Mouse (Mus musculus) MEL (cell line): ENCODE results near the gene Plekho1.
A peak's percentile ranks its signal among the peaks of the same experiment; 100 is the strongest.

Experiments used
- CTCF ChIP-seq, 3 experiments: IDR thresholded peaks in 2 of 3; conservative IDR thresholded peaks in 1 of 3; 2 replicates each; pipeline ENCODE4 v1.5.1; 2011 to 2012; ENCODE audit warnings: low read length in 3 of 3, low read depth in 2 of 3, mild to moderate bottlenecking in 2 of 3, improper control_type of control experiment in 1 of 3, inconsistent platforms in 1 of 3, mixed read lengths in 1 of 3, moderate library complexity in 1 of 3; ENCODE audit not compliant: control insufficient read depth in 1 of 3, insufficient read depth in 1 of 3, poor library complexity in 1 of 3, severe bottlenecking in 1 of 3
- GATA1 ChIP-seq: IDR thresholded peaks from 2 replicates; pipeline ENCODE4 v1.6.1; 2011; ENCODE audit warnings: low read depth, low read length, improper control_type of control experiment
- MAX ChIP-seq: IDR thresholded peaks from 2 replicates; pipeline ENCODE4 v1.6.1; 2011; ENCODE audit warnings: low read length, improper control_type of control experiment
- SMC3 ChIP-seq: IDR thresholded peaks from 2 replicates; pipeline ENCODE4 v1.6.1; 2011; ENCODE audit warnings: low read depth, low read length, improper control_type of control experiment
- USF1 ChIP-seq: IDR thresholded peaks from 2 replicates; pipeline ENCODE4 v1.6.1; 2014; ENCODE audit warnings: low read depth, mild to moderate bottlenecking, inconsistent platforms, low read length, improper control_type of control experiment, moderate library complexity

DNA sequence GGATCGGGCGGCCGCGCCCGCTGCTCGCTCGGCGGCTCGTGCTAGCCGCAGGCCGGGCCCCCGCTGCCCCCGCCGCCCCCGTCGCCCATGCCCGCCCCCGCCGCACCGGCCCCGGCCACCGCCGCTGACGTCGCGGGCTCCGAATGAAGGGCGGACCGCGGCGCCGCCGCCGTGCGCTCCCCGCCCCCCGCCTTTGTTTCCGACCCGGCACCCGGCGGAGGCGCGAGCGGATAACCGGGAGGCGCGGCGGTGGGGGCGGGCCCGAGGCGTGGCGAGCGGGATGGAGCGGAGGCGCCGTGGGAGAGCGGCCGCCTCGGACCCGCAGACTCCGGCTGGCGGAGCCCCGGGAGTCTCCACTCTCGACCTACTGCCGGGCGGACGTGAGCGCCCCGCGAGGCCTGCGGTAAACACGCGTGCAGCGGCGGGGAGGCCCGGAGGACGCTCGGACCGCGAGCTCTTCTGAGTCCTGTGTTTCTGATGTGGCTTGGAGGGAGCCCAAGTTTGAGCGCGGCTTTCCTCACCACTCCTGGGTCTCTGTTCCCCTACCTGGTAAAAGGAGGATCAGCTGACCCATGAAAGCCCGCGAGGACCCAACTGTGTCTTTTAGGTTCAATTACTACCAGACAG, at the start of gene Plekho1:
- TF ChIP-seq USF1, result peak; percentile 65
- no peak for TF ChIP-seq MAX
- TF ChIP-seq SMC3, result no peak
- TF ChIP-seq CTCF (IDR thresholded peaks at IDR 0.05 in 2 of 3, conservative IDR thresholded peaks at IDR 0.05 in 1 of 3; ENCODE audit: control insufficient read depth in 1 of 3, insufficient read depth in 1 of 3, low read depth in 2 of 3, low read length in 3 of 3, poor library complexity in 1 of 3, severe bottlenecking in 1 of 3), result no peak
- TF ChIP-seq GATA1, result no peak
